Mouse (Mus musculus) heart, adult 18-20 months (tissue): ENCODE measurements around the gene Olfr1134. TPM values are rescaled to one million over a fixed set of nuclear protein-coding genes. Genes with fewer than 3 reads are reported as not detected.
"Not testable (repeated sequence)": the region's sequence is repeated elsewhere in the genome, so short reads cannot be mapped to it uniquely, and the experiment has no call there.

ENCODE experiments used
- DNase-seq, 2 experiments: peaks; one replicate each; pipeline ENCODE4 v3.0.0; 2021 to 2022; ENCODE audit warnings: mixed read lengths in 1 of 2
- long read RNA-seq, 2 experiments: library from polyadenylated mRNA; stranded (forward); transcript quantifications; one replicate each; pipeline ENCODE4 v2.0.0; 2021
- total RNA-seq, 2 experiments: library from RNA; stranded (reverse); gene quantifications; 2 replicates each; pipeline ENCODE4 v1.2.3; 2021

The Olfr1134 gene
- not detected for total RNA-seq
- long read RNA-seq, experiment 1: 0 reads
- long read RNA-seq, experiment 2: 0 reads

- no peak for DNase-seq
Measured at GRCm38 (mm10) chr2:87658360-87658759, at the start of gene Olfr1134. TSS of gene Olfr1134 (minus strand) at chr2:87658460.

- no peak for DNase-seq
Measured at GRCm38 (mm10) chr2:87693847-87694246, 35.6 kb upstream of the Olfr1134 start, which contains the start of gene Olfr1136. TSS of gene Olfr1136 (minus strand) at chr2:87693947.

- DNase-seq: no peak
Measured at GRCm38 (mm10) chr2:87673564-87673963, 15.3 kb upstream of the Olfr1134 start, which contains the start of gene Olfr1135. TSS of gene Olfr1135 (minus strand) at chr2:87673664.

GRCm38 (mm10) chr2:87647274-87647673, 11.0 kb downstream of the Olfr1134 start, which contains the start of gene Olfr1133:
TSS of gene Olfr1133 (minus strand) at chr2:87647374.
- DNase-seq: no peak

- no peak for DNase-seq
Measured at GRCm38 (mm10) chr2:87642441-87642840, 15.8 kb downstream of the Olfr1134 start.

- no peak for DNase-seq
Measured at GRCm38 (mm10) chr2:87637435-87637834, 20.8 kb downstream of the Olfr1134 start, which contains the start of gene Olfr1132. TSS of gene Olfr1132 (minus strand) at chr2:87637535.

- no peak for DNase-seq
Measured at GRCm38 (mm10) chr2:87626804-87627203, 31.5 kb downstream of the Olfr1134 start, which contains the start of gene Olfr1131. TSS of gene Olfr1131 (plus strand) at chr2:87627104.

- DNase-seq: not testable (repeated sequence)
Measured at GRCm38 (mm10) chr2:87605912-87606311, 52.3 kb downstream of the Olfr1134 start, which contains the start of gene Olfr1130. TSS of gene Olfr1130 (plus strand) at chr2:87606212.

Other genes starting within 250 kb of the Olfr1134 start
- gene Olfr1123, start 241.8 kb downstream of the Olfr1134 start, total RNA-seq: not detected
- gene Olfr1124, start 228.2 kb downstream of the Olfr1134 start, total RNA-seq: not detected
- gene Olfr1126, start 204.5 kb downstream of the Olfr1134 start, total RNA-seq: not detected
- not detected for gene Pramel7, start 161.4 kb downstream of the Olfr1134 start, total RNA-seq
- gene Pramel6, start 151.9 kb downstream of the Olfr1134 start, total RNA-seq: not detected
- not detected for gene Olfr153, start 126.7 kb downstream of the Olfr1134 start, total RNA-seq
- not detected for gene Olfr1128, start 112.9 kb downstream of the Olfr1134 start, total RNA-seq
- not detected for gene Olfr1129, start 84.6 kb downstream of the Olfr1134 start, total RNA-seq
- not detected for gene Olfr1130, start 52.2 kb downstream of the Olfr1134 start, total RNA-seq
- not detected for gene Olfr1131, start 31.4 kb downstream of the Olfr1134 start, total RNA-seq
- not detected for gene Olfr1132, start 20.9 kb downstream of the Olfr1134 start, total RNA-seq
- gene Olfr1133, start 11.1 kb downstream of the Olfr1134 start, total RNA-seq: not detected
- gene Olfr1135, start 15.2 kb upstream of the Olfr1134 start, total RNA-seq: not detected
- gene Olfr1136, start 35.5 kb upstream of the Olfr1134 start, total RNA-seq: not detected
- gene Olfr1137, start 54.7 kb upstream of the Olfr1134 start, total RNA-seq: not detected
- gene Olfr1138, start 81.5 kb upstream of the Olfr1134 start, total RNA-seq: not detected
- not detected for gene Olfr1140, start 85.3 kb upstream of the Olfr1134 start, total RNA-seq
- not detected for gene Olfr1141, start 95.5 kb upstream of the Olfr1134 start, total RNA-seq
- gene Olfr152, start 121.0 kb upstream of the Olfr1134 start, total RNA-seq: not detected
- not detected for gene Olfr1143, start 142.1 kb upstream of the Olfr1134 start, total RNA-seq
- not detected for gene Olfr1145, start 151.4 kb upstream of the Olfr1134 start, total RNA-seq
- not detected for gene Olfr1148, start 172.1 kb upstream of the Olfr1134 start, total RNA-seq
- not detected for gene Olfr1150-ps1, start 185.5 kb upstream of the Olfr1134 start, total RNA-seq
- gene Olfr1151, start 197.4 kb upstream of the Olfr1134 start, total RNA-seq: not detected
- not detected for gene Olfr1152, start 208.0 kb upstream of the Olfr1134 start, total RNA-seq
- gene Olfr1153, start 236.5 kb upstream of the Olfr1134 start, total RNA-seq: not detected
- not detected for gene Olfr1154, start 246.7 kb upstream of the Olfr1134 start, total RNA-seq